Mouse (Mus musculus) cerebellum, adult 2 months (tissue): ENCODE measurements around the gene Ino80e.

ENCODE experiments used
- CTCF ChIP-seq: fragments of 200-500 bp; IDR thresholded peaks from 2 replicates; pipeline ENCODE4 v1.5.1; 2011; ENCODE audit warnings: low read depth, mild to moderate bottlenecking, control low read depth, low read length, moderate library complexity, borderline replicate concordance; ENCODE audit not compliant: insufficient read depth
- POLR2A ChIP-seq: fragments of 200-500 bp; IDR thresholded peaks from 2 replicates; pipeline ENCODE4 v1.6.1; 2011; ENCODE audit warnings: low read length, control low read depth, borderline replicate concordance; ENCODE audit not compliant: insufficient read depth

GRCm38 (mm10) chr7:126821835-126822511, 40.2 kb downstream of the Ino80e start:
- TF ChIP-seq CTCF (peak; percentile 95), POLR2A (peak; percentile 39; the same call in 1 of the 2 replicates)
